Mouse (Mus musculus) forebrain, embryonic 12.5 days (tissue): ENCODE measurements around the gene Fryl. TPM values are rescaled to one million over a fixed set of nuclear protein-coding genes. Genes with fewer than 3 reads are reported as not detected.

ENCODE experiments used
- polyA plus RNA-seq: library from polyadenylated mRNA; unstranded; fragments of >200 nt; fragmentation: Nextera tagmentation; extraction: Ambion mirVana; gene quantifications from 2 replicates; pipeline ENCODE4 v1.2.1, GENCODE M21; 2016

Gene Fryl
- polyA plus RNA-seq, 1 experiment from 2014 or later = 53.4 TPM

Other genes starting within 250 kb of the Fryl start
- 12.7 and 25.0 TPM in 2 replicates for gene Slc10a4, start 249.7 kb downstream of the Fryl start, polyA plus RNA-seq
- gene Ociad1, start 36.2 kb upstream of the Fryl start, polyA plus RNA-seq = 182 and 191 TPM in 2 replicates
- 11.9 and 12.1 TPM in 2 replicates for gene Ociad2, start 84.4 kb upstream of the Fryl start, polyA plus RNA-seq
- gene Cwh43, start 149.5 kb upstream of the Fryl start, polyA plus RNA-seq = 0.08 TPM in 2 replicates
- 59.4 and 60.9 TPM in 2 replicates for gene Dcun1d4, start 224.4 kb upstream of the Fryl start, polyA plus RNA-seq